Mouse (Mus musculus): ENCODE measurements around the gene Serinc5. TPM values are rescaled to one million over a fixed set of nuclear protein-coding genes. Genes with fewer than 3 reads are reported as not detected.

The Serinc5 gene
- polyA plus RNA-seq, 1 experiment from 2014 or later = 21.5 TPM

Other genes with a start within 250 kb of the Serinc5 start
- 0.02 TPM in 1 of 2 replicates, not detected in the other for gene Ankrd34b, start 185.2 kb upstream of the Serinc5 start, polyA plus RNA-seq (2015; fragmentation: Nextera tagmentation; extraction: Ambion mirVana)
- gene Fam151b, start 127.1 kb upstream of the Serinc5 start, polyA plus RNA-seq (2015; fragmentation: Nextera tagmentation; extraction: Ambion mirVana) = 0.07 TPM in 2 replicates
- gene Zfyve16, start 80.2 kb upstream of the Serinc5 start, polyA plus RNA-seq (2015; fragmentation: Nextera tagmentation; extraction: Ambion mirVana) = 1.6 and 1.7 TPM in 2 replicates
- gene Spz1, start 34.9 kb upstream of the Serinc5 start, polyA plus RNA-seq (2015; fragmentation: Nextera tagmentation; extraction: Ambion mirVana) = not detected in 2 replicates
- 0.19 and 0.20 TPM in 2 replicates for gene Thbs4, start 183.7 kb downstream of the Serinc5 start, polyA plus RNA-seq (2015; fragmentation: Nextera tagmentation; extraction: Ambion mirVana)
- 0.54 and 0.63 TPM in 2 replicates for gene Mtx3, start 233.7 kb downstream of the Serinc5 start, polyA plus RNA-seq (2015; fragmentation: Nextera tagmentation; extraction: Ambion mirVana)

Data from liver, embryonic 16.5 days (tissue).